Mouse (Mus musculus) gastrocnemius, adult 2 months (tissue): ENCODE results near the gene Abhd12. TPM values are rescaled to one million over a fixed set of nuclear protein-coding genes. Genes with fewer than 3 reads are reported as not detected.

ENCODE experiments used
- DNase-seq: peaks from one replicate; pipeline ENCODE4 v3.0.0; 2022
- H3K27ac ChIP-seq: fragments of 200-600 bp; 2 replicates; pipeline ENCODE4 v1.8.1; 2022; ENCODE audit warnings: mild to moderate bottlenecking
- H3K4me3 ChIP-seq: fragments of 200-600 bp; 2 replicates; pipeline ENCODE4 v1.8.1; 2022; ENCODE audit warnings: mild to moderate bottlenecking, moderate library complexity
- CTCF ChIP-seq: fragments of 200-600 bp; IDR thresholded peaks from 2 replicates; pipeline ENCODE4 v1.8.1; 2022; ENCODE audit warnings: antibody characterized with exemption, mild to moderate bottlenecking, moderate library complexity
- intact Hi-C: fragments of 180-260 bp; cut with DNase I; formaldehyde crosslinking; loops from one replicate; pipeline ENCODE4 v1.15.1; 2025
- total RNA-seq, 2 experiments: library from RNA; stranded (reverse); gene quantifications; 2 replicates each; pipeline ENCODE4 v1.2.3; 2021

Abhd12 gene
- total RNA-seq, 2 experiments from 2014 or later, result 24.3 to 25.4 TPM

DNA sequence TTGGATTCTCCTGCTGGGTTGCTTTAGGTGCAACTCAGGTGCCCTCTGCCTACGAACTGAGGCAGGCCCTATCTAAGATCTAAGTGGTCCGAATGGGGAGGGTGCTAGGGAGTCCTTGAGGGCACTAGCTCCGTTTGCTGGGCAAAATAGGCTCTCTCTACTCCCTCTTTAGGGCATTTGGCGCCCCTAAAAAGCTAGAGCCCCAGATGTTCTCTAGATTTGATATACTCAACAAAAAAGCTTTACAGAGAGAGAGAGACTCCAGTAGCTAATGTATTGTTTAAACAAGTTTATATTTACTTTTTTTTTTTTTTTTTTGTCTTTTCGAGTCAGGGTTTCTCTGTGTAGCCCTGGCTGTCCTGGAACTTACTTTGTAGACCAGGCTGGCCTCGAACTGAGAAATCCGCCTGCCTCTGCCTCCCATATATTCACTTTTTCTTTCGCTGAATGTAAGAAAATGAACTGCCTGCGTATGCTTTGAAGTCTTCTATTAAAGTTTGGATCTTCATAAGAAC, 452 bp upstream of the Abhd12 start, which contains the start of gene Gins1:
Gins1 (plus strand) TSS at position 465 of the 515 bp plus-strand sequence.
- DNase-seq, result no peak
- TF ChIP-seq CTCF, result peak; percentile 3; the same call in 1 of the 2 replicates
- intact Hi-C loops, result loop anchor here (5.0 to 10.0 kb wide), 3 partner anchors 158 to 300 kb away; partner anchors contain the start of genes Apmap and Entpd6
- Histone ChIP-seq H3K27ac (peak within 1 kb of the TSS; percentile 98), H3K4me3 (peak within 1 kb of the TSS; percentile 93)

DNA sequence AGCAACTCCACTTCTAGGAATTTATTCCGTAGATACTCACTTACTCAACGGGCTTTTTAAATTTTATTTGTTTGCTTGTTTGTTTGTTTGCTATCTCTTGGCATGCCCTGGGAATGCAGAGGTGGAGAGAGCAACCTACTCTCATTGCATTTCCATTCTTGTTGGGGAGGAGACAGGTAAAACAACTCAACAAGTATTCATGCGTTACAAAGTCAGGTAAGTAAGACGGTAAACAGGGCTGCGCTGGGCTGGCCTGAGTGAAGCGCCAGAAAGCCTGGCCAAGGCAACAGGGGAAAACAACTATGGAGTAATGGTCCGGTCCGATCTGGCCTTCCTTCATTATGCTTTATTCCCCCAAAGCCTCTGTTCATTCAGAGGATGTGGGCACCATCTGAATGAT, 2.2 kb downstream of the Abhd12 start:
- intact Hi-C loops, result loop anchor here (10.0 kb wide), 2 partner anchors 228 to 298 kb away; partner anchors contain the start of gene Apmap
- TF ChIP-seq CTCF, result no peak
- Histone ChIP-seq H3K27ac (no peak overlapping the region), H3K4me3 (no peak overlapping the region)
- no peak for DNase-seq

DNA sequence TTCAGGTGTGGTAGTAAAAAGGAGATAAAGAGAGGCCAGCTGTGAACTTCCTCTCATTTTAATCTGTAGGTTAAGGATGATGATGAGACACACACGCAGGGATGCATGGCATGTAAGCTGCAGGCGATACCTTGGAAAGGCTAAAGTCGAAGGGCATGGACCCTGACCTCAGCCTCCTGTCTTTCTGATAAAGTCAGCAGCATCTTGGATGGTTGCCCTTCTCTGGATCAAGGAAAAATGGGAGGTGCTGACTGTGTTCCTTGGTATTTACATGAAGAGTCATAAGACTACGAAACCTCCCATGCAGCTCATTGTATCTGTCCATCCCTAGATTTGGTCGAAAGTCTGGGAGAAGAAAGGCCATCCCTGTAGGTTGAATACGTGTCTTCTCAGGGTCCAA, 4.2 kb downstream of the Abhd12 start:
- no peak for DNase-seq
- TF ChIP-seq CTCF, result no peak
- H3K27ac ChIP-seq, result no peak overlapping the region
- no peak overlapping the region for H3K4me3 ChIP-seq
- intact Hi-C loops, result loop anchor here (10.0 kb wide), 2 partner anchors 226 to 296 kb away; partner anchors contain the start of gene Apmap

DNA sequence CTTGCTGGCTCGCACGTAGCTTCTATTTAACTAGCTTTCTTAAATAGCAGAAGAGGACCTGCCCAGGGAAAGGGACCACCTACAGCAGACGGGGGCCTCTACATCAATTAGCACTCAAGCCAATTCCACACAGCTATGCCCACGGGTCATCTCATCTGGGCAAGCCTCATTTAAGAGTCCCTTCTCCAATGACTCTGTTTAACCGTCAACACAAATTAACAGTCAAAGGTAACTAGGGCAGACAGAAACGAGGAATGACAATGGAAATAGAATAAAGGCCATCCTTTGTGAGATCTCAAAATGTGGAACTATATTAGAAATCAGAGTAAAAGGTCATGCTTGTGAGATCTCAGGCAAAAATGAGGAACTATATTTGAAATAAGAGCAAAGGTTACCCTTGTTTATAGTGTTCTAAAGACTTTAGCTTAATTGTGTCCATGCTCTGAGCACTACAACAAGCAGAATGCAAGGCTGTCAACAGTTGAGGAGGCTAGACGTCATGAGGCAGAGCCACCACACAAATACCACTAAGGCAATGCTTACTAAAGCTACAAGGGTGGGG, 8.8 kb downstream of the Abhd12 start:
- H3K4me3 ChIP-seq, result no peak overlapping the region
- no peak for TF ChIP-seq CTCF
- no peak for DNase-seq
- intact Hi-C loops, result no loop called here
- H3K27ac ChIP-seq, result no peak overlapping the region

DNA sequence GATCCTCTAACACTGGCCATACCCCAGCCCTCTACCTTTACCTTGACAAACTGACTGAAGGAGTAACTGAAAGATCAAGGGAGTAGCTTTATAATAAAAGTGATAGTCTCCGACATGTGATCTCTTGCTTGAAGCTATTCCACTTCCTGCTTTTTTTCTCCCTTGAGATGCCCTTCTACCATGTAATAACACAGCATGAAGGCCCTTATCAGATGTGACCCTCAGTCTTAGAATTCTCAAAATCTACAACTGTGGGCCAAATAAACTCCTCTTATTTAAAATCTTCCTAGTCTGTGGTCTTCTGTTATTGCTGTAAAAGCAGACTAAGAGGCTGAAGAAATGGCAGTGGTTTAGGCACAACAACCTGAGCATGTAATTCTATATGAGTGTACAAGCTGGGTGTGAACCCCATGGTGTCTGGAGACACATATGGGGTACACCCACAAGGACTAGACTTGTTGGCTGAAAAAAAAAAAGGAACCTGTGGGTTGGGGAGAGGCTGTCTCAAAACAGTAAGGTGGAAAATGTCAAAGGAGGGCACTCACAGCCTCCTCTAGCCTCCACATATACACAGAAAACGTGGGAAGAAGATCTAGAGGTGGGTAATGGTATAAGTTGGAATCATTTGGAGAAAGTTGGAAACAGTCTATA, 9.8 kb downstream of the Abhd12 start:
- no peak for TF ChIP-seq CTCF
- intact Hi-C loops, result no loop called here
- no peak for DNase-seq
- Histone ChIP-seq H3K4me3 (no peak overlapping the region), H3K27ac (no peak overlapping the region)

DNA sequence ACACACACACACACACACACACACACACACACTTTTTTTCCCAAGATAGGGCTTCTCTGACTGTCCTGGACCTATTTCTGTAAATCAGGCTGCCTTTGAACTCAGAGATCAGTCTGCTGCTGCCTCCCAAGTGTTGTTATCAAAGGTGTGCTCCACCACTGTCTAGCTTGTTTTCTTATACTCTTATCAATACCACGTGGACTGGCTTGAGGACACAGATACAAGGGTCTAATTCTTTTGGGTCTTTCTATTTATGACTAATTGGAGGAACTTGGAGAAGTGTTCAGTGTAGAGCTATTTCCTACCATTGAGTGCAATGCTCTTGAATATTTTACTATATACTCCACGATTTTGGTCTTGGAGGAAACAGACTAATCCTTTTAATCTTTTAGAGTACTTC, 17.2 kb downstream of the Abhd12 start:
- H3K27ac ChIP-seq, result no peak overlapping the region
- intact Hi-C loops, result no loop called here
- TF ChIP-seq CTCF, result no peak
- DNase-seq, result no peak
- H3K4me3 ChIP-seq, result no peak overlapping the region

DNA sequence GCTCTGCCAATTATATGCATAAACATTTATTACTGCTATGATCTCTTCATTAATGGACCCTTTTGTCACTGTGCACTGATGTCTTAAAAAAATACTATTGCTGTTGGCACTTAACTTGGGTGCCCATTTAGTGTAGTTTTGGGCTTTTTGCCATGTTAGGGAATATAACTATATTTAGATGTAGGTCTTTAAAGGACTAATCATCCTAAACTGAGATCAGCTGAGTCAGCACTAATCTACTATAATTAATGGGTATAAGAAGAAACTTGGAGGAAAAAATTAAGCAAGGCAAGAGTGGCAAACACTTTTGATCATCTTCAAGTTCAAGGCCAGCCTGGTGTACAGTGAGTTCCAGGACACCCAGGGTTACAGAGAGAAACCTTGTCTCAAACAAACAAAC, 18.2 kb downstream of the Abhd12 start:
- Histone ChIP-seq H3K27ac (no peak overlapping the region), H3K4me3 (no peak overlapping the region)
- no peak for DNase-seq
- intact Hi-C loops, result no loop called here
- no peak for TF ChIP-seq CTCF

DNA sequence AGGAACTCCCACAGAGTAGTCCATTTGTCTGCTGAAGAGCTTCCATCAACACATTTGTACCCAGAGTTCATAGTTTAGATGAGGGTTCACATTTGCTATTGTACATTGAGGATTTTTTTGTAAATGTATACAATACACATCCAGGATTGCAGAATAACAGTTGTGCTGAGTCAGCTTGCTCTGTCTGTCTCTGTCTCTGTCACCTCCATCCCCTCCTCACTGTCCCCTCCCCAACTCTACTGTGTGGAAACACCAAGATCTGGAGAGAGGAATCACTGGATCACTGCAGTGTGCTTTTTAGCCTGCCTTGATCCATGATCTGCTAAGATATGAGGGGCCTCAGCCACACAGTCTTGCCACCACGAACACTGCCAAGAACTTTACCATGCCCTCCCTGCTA, 18.7 kb downstream of the Abhd12 start:
- H3K27ac ChIP-seq, result no peak overlapping the region
- intact Hi-C loops, result no loop called here
- no peak overlapping the region for H3K4me3 ChIP-seq
- no peak for TF ChIP-seq CTCF
- no peak for DNase-seq

DNA sequence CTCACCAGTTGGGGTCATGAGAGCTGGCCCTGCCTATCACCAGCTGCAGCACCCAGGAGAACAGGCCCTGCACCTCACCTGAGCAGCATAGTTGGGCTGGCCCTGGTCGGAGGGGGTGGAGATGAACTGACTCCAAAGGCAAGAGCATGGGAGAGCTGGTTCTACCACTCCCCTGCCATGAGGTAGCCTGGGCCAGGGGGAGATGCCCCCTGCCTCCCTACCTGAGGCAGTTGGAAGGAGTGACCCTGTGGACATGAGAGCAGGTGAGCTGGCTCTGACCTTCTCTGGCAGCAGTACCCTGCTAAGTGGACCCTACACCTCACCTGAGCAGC, 19.8 kb downstream of the Abhd12 start:
- DNase-seq, result no peak
- Histone ChIP-seq H3K4me3 (no peak overlapping the region), H3K27ac (no peak overlapping the region)
- intact Hi-C loops, result no loop called here
- no peak for TF ChIP-seq CTCF

DNA sequence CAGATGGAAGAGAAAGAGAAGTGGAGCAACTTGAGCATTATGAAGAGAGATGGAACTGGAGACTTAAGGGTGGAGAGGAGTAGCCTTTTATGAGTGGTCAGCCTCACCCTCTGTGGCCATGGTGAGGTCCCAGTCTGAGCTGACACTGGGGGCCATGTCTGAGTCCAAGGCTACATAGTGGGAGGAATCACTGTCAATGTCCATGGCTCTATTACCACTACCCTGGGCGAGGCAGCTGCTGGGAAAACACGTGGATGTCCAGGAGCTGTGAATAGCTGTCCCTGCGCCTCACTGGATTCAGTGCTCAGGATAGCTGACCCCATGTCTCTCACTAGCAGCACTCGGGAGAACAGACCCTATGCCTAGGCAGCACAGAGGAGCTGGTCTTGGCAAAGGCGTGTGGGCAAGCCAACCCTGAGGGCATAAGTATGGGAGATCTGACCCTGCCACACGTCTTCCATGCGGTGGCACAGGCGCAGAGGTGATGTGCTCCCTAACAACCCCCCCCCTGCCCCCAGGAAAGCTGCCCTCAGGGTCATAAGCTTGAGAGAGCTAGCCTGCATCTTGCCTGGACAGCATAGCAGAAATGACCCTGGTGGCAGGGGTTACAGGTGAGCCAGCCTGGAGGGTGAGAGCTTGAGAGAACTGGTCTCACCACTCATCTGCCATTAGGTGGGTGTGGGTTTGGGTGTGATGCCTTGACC, 20.3 kb downstream of the Abhd12 start:
- intact Hi-C loops, result no loop called here
- TF ChIP-seq CTCF, result no peak
- no peak overlapping the region for H3K4me3 ChIP-seq

DNA sequence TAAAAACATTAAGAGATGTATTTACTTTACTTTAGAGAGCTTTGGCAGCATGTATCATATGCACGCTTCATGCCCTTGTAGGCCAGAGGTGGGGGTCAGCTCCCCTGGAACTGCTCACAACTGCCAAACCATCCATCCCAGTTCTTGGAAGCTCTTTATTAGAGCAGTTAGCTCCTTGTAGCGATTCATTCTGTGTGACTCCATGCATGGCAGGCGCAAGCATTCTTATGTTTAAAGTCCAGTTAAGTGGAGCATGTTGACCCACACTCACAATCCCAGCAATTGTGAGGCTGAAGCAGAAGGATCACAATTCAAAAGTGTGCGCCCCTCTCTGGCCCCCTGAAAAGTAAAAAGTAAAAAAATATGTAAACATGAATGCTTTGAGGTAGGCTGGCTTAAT, 27.0 kb downstream of the Abhd12 start:
- no peak for TF ChIP-seq CTCF
- no peak for DNase-seq
- H3K4me3 ChIP-seq, result no peak overlapping the region
- intact Hi-C loops, result no loop called here
- H3K27ac ChIP-seq, result no peak overlapping the region

More for the DNA sequence above, 20.3 kb downstream of the Abhd12 start:
- no peak for DNase-seq
- no peak overlapping the region for H3K27ac ChIP-seq

DNA sequence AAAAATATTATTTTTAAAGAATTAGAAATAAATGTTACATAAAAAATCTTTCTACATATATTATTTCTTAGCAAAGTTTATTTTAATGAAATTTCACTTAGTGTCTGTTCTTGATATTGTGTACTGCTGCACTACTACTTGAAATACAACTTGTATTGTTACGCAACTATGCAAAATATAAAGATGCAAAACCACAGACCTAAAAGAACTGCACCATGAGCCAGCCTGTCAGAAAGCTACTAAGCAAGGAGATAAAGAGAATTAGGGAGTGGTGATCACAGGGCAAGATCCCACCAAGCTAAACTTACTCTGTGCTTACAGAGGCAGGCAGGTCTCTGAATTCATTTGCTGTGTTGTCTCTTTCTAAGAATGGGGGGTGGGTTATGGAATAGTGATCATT, 29.3 kb downstream of the Abhd12 start:
- DNase-seq, result no peak

DNA sequence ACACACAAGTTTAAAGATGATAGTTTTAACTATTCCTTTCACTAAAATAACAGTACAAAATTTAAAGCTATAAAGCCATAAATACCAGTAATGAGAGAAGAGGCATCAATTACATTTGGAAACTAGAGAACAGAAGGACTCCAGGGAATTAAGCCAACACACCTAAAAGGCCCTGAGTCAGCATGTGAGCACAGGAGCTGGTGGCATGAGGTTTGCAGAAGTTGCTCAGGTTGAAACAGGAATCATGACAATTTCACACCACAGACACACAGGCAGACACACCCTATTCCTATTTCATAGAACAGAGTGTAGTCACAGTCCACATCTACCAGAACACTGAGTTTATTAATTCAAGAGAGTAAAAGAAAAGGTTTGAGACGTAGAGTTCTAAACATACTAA, 30.0 kb downstream of the Abhd12 start:
- intact Hi-C loops, result no loop called here
- TF ChIP-seq CTCF, result no peak
- DNase-seq, result no peak
- Histone ChIP-seq H3K4me3 (no peak overlapping the region), H3K27ac (0 out of 2 replicates have a peak overlapping the region, but pooled peaks have one; percentile 21)

More for the DNA sequence above, 29.3 kb downstream of the Abhd12 start:
- TF ChIP-seq CTCF, result no peak
- intact Hi-C loops, result no loop called here
- H3K27ac ChIP-seq, result no peak overlapping the region
- no peak overlapping the region for H3K4me3 ChIP-seq
